Mouse (Mus musculus): ENCODE data around the gene Kif12. TPM values are rescaled to one million over a fixed set of nuclear protein-coding genes. Genes with fewer than 3 reads are reported as not detected.
A peak's percentile ranks its signal among the peaks of the same experiment; 100 is the strongest.

The Kif12 gene
- not detected in 2 replicates for polyA plus RNA-seq (2012; rRNA removed)

DNA sequence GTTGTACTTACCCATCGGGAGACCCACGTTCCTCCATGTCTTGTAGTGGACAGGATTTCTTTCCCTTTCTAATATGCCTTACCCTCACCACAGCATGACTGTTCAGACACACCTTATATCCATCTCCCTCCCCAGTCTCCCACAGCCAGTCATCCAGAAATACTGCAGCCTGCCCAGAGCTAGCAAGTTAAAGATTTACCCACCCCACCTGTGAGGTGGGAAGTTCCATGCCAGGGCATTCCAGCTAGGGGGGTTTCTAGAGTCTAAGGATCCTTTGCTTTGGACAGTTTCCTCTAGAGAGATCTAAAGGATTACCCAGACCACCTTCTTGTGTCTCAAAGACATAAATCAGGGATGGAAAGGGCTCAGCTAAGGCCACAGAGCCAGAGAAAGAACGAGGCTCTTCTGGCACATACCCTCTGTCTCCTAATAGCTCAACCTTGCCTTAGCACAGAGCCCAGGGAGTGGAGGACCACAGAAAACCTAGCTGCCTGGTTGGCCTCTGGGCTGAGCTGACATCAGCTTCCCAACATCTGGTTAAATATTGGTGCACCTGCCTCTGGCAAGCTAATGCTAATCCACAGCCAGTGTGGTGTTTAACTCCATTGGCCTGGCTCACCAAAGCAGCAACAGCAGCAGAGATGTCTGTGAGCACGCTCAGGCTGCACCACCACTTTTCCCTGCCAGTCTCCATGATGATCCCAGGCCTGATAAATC is at the start of gene Kif12:
TSS of gene Kif12 (minus strand) at position 163 of the 717 bp plus-strand sequence.
- no peak for DNase-seq (ENCODE audit: extremely low spot score in 1 of 2, low spot score in 1 of 2)

DNA sequence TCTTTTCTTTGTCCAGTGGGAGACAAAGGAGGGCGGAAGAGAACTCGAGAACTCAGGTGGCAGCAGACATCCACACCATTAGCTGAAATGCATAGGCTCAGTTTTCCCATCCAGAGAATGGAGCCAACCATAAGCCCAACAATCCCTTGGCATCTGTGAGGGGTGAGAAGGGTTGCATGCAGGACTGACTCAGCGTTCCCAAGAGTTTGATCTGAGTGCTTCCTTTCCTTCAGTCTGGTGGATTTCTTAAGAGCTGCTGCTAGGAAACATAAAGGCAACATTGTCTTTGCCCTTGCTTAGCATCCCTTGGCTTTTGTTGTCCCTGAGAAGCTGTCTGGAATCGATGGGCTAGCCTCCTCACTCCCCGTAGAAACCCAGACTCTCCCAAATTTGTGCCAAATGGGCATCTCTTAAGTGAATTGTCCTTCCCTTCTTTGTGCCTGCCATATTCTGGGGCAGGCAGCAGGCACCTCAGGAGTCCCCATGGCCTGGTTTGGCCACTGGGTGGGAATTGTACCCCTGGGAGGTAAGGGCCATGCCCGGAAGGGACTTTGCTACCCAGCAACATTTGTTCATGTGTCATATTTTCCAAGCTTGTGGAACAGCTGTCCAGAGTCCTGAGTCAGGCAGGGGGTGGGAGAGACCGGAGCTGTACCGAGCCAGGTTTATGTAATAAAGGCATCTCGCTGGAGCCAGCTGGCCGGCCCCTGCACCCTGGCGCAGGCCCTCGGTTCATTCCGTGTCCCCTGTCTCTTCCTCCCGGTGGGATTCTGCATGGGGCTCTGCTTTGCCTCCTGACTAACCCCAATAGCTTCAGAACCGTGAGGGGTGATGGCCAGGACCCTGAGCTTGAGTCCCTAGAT is 49.4 kb upstream of the Kif12 start:
- no peak for DNase-seq (ENCODE audit: extremely low spot score in 1 of 2, low spot score in 1 of 2)

DNA sequence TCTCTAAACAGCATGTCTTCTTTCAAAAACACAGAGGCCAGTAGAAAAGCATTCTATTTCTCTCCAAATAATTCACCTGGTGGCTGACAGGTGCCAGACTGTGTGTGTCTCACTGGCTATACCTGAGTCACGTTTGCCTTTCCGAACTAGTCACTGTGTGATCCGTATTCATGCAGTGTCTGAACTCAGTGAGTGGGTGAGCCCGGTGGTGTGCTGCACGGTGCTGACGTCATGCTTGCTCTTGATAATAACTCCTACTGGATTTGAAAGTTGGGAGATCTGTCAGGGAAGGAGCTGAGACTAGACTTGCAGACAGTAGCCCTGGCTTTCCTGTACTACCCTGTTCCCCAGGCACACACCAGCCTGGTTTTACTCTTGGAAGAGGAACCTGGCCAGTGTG is 47.7 kb upstream of the Kif12 start:
- peak in 1 of 2 experiments; percentile 57 for DNase-seq (ENCODE audit: extremely low spot score in 1 of 2, low spot score in 1 of 2)

DNA sequence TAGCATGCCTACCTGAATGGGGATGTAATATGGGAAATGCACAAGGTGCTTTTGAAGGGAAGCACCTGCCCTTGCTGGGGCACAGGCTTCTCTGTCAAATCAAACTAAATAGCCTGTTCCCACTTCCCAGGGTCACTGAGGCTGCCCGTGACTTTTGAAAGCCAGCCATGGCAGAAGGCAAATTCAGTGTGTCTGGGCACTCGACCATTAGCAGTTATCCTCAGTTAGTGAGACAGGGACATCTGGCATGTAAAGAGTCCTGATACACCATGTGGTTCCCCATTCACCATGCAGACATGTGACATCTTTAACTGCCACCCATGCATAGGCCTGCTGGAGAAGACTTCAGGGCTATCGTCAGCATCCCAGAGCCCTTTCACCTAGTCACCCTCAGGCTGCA is 47.1 kb upstream of the Kif12 start:
- DNase-seq (ENCODE audit: extremely low spot score in 1 of 2, low spot score in 1 of 2) = no peak

DNA sequence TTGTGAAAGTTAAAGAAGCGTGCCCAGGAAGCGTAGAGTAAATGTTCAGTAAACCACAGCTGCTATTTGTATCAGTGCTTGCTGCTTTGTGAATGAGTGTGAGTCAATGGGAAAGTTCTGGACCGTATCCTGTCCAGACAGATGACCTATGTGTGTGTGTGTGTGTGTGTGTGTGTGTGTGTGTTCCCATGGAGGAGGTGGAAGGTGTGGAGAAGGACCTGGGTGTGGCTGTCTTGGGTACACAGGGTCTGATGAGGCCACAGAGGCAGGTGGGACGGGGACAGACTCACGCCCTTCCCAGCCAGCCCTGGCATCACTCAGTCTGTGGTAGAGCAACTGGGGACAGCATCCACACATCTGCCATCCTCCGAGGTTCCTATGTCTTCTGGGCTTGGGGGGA is 45.6 kb upstream of the Kif12 start:
- no peak for DNase-seq (ENCODE audit: extremely low spot score in 1 of 2, low spot score in 1 of 2)

DNA sequence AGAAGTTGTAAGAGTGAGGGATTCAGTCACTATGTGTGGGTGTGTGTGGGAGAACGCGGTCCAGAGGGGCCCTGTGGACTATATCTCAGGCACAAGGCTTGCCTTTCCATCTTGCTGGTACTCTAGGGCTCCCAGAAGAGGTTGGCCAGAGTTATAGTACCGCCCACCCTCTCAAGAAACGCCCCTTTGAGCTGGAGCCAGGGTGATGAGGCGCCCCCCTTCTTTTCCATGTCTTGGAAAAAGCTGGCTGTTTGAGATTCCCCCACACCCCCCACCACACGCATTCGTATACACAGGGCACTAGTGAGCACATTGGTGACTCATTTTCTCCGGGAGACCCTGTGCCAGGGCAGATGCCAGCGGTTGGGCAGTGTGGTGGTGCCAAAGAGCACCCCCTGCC is 44.6 kb upstream of the Kif12 start:
- no peak for DNase-seq (ENCODE audit: extremely low spot score in 1 of 2, low spot score in 1 of 2)

DNA sequence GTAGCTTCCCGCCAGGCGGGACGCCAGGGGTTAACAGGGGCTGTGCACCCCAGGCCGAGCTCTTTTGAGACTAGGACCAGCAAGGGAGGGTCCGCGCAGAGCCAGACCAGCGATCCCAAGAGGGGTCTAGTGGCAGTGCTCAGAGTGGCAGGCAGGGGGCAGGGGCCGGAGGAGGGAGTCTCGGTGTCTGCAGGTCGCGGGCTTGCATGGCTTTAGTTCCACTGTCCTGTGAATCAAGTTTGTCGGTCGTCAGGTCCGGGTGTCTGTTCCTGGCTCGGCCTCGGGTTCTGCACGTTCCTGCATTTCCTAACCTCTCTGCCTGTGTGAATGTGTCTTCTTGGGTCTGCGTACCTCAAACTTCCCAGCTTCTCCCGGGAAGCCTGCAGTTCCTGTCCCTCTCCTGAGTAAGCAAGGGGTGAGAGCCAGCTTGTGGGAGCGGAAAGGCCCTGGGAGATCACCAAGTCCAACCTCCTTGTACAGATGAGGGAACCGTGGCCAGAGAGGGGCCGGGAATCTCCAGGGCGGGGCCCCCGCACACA is 44.1 kb upstream of the Kif12 start:
- no peak for DNase-seq (ENCODE audit: extremely low spot score in 1 of 2, low spot score in 1 of 2)

DNA sequence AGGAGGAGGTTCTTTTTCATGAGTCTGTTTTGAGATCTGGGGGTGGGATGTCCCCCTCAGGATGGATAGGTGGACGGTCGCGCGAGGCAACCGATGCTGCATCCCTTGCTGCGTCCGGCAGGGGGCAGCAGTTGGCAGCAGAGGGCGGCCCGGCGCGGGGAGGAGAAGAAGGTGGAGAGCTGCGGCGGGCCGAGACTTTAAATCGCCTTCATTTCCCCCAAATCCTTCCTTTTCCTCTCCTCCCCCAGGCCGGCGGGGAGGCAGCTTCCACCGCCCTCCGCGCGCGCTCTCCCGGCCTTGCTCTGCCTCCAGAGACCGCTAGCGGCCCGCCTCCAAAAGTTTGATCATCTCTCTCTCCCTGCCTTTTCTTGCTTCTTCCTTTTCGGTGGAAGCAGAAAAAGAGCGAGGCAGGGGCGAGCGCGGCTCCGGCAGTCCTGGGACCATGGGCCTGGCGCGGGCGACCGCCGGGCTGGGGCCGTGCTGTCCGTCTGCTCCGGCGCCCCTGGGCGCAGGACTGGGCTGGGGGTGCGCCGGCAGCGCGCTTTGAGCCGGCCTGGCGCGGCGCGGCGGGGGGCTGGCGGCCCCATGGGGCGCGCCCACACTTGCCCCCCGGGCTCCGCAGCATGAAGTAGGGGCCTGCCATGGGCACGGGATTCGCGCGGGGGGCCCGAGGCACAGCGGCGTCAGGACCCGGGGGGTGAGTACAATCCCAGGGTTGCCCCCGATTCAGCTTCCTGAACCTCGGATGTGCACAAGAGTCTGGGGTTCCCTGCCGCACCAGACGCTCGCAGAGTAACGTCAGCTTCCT is 43.5 kb upstream of the Kif12 start:
- DNase-seq (ENCODE audit: extremely low spot score in 1 of 2, low spot score in 1 of 2) = peak in 1 of 2 experiments; percentile 76

DNA sequence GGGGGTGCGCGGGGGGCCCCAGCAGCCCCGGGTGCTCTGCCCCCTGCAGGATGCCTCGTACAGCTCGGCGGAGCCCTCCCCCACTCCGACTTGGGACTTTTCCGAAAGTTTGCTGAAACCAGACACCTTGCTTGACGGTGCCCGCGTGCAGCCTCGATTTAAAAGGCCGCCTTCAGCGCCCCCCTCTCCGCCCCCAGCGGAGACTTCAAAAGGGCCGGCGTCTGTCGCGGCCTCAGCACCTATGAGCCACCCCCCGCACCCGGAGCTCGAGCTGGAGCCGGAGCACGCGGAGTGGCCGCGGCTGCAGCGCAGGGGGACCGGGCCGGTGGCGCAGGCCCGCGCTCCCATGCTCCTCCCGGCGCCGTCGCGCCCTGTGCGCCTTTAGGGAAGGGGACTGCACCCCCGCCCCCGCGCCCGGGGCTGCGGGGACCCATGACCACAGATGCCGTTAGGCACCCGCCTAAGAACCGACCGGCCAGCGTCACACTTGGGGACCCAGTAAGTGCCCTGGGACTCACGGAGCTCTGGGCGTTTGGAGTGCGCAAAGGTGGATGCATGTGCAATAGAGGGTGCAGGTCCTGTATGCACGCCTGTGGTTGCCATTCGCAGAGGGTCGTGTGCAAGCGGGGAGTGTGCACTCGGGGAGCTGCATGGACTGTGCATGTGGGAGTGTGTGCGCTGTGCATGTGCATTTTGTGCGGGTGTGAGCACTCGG is 42.1 kb upstream of the Kif12 start, which contains the start of gene Col27a1:
TSS of gene Col27a1 (plus strand) at position 98 of the 715 bp plus-strand sequence.
- no peak for DNase-seq (ENCODE audit: extremely low spot score in 1 of 2, low spot score in 1 of 2)

DNA sequence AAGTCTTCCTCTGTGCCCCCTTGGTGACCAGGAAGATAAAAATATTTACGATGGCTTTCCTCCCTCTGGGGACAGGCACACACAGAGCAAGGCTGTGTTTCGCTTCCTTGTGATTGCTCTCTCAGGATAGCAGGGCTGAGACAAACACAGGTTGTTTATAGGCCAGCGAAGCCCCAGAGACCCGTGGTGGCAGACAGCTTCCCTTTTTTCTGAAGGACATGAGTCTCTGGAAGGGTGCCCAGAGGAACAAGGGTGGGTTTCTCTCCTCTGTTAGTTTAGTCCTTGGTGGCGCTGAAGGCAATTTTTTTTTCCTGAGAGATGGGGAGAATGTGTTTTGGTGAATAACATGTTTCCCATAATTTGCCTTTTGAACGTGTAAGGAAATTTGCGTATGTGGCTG is 33.7 kb upstream of the Kif12 start:
- peak in 1 of 2 experiments; percentile 46 for DNase-seq (ENCODE audit: extremely low spot score in 1 of 2, low spot score in 1 of 2)

DNA sequence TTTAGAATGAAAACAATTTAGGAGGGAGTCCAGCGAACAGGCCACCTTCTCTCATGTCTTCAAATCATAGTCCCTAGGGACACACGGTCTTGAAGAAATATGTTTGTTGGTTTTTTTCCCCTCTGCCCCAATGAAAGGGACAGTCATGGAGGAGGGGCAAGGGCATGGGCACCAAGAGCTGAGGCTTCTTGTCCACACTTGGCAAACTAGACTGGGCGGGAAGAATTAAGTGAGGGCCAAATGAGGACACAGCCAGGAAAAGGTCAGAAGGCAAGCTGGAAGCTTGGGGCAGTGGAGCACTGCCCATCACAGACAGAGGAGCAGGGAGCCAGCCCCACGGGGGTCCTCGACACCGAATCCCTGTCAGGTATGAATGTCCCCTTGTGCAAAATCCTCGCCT is 31.9 kb upstream of the Kif12 start:
- DNase-seq (ENCODE audit: extremely low spot score in 1 of 2, low spot score in 1 of 2) = no peak

DNA sequence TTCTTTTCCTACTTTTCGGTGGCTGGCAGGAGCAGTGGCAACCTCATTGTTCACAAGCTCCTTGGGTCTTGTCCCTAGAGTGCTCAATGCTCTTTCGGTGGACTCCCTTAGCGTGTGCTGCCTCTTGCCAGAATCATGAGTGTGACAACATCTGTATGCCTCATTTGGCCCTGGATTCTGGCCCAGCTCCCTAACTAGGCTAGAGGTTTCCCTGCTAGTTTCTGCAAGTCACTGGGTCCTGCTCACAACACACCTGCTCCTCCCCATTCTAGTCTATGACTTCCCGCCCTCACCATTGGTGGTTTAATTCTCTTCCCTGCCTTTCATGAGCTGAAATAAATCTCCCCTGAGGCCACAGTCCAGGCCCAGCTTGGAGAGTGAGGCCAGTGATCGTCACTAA is 27.4 kb upstream of the Kif12 start:
- DNase-seq (ENCODE audit: extremely low spot score in 1 of 2, low spot score in 1 of 2) = no peak

DNA sequence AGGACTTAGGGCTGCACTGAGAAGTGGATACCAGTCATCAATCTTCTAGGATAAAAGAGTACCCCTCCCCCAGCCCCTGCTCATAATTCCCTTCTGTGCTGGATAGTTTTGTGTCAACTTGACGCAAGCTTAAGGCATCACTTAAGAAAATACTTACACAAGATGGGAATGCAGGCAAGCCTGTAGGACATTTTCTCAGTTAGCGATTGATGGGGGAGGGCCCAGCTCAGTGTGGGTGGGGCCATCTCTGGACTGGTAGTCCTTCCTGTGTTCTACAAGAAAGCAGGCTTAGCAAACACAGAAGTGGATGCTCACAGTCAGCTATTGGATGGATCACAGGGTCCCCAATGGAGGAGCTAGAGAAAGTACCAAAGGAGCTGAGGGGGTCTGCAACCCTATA is 22.4 kb upstream of the Kif12 start:
- DNase-seq (ENCODE audit: extremely low spot score in 1 of 2, low spot score in 1 of 2) = no peak

DNA sequence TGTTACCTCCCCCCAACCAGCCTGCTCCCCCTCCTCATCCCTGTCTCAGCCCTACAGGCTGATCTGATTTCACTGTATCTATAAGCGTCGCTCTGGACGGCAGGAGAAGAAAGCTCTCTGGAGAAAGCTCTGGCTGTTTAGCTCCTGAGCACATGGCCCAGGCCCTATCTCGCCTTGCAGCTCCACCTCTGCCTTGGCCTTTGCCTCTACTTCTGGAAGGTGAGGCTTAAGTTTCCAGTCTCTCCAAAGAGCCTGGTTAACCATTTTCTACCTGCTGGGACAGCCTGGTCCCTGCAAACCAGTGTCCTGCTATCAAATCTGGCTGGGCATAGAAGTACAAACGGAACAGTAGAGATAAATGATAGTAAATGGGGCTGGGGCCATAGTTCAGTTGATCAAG is 19.7 kb upstream of the Kif12 start:
- no peak for DNase-seq (ENCODE audit: extremely low spot score in 1 of 2, low spot score in 1 of 2)

DNA sequence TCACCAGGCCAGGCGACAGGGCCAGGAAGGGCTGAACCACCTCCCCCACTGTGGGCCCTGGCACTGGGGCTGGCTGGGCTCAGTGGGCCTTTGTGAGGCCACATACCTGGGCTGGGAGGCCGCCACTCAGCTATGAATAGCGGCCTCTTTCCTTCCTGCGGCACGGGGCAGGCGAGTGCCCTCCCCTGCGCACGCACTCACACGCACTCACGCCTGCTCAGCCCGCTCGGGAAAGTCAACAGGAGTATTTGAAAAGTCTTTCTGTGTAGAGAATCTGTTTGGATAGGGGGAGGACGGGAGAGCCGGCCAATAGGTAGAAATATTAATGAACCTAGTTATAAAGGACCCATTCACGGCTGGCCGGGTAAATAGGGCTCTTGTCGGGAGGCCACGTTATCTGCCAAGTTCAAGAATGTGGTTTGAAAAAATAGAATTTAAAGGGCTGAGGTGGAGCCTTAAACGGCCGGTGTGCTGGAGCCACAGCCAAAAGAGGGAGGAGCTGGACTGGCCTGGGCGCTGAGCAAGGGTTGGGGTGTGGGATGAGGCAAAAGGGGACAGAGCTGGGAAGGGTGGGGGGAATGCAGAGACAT is 14.4 kb upstream of the Kif12 start:
- peak in 1 of 2 experiments; percentile 10 for DNase-seq (ENCODE audit: extremely low spot score in 1 of 2, low spot score in 1 of 2)

DNA sequence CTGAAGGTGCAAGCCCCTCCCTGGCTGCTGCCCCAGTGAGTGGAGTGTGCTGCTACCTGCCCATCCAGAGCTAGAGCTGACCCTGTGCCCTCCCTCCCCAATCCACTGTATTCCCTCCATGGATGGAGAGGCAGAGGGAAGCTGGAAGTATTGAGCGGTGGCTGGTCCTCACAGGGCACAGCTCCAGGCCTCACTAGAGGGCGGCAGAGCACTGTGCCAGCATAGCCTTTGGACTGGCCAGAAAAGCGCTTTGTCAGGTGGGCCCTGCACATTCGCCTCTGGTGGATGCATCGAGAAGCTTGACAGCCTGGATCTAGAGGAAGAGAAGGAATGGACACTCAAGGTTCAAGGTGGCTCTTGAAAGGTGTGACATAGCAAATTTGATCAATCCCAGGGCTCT is 9.6 kb upstream of the Kif12 start:
- peak; percentile 28 to 80 for DNase-seq (ENCODE audit: extremely low spot score in 1 of 2, low spot score in 1 of 2)

DNA sequence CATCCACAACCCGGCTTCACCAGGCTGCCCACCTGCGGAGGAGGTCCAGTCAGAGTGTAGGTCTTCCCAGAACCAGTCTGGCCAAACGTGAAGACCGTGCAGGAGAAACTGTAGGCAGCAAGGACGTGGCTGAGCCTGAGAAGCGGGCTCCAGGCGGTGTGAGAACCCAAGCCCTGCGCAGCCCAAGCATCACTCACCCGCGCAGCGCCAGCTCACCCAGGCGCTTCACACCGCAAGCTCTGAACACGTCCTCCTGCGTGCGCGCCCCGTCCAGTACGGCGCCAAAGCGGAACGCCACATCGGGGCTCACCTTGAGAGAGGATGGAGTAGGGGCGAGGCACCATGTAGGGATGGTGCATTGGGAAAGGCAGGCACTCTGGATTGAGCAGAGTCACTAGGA is 809 bp downstream of the Kif12 start:
- no peak for DNase-seq (ENCODE audit: extremely low spot score in 1 of 2, low spot score in 1 of 2)

DNA sequence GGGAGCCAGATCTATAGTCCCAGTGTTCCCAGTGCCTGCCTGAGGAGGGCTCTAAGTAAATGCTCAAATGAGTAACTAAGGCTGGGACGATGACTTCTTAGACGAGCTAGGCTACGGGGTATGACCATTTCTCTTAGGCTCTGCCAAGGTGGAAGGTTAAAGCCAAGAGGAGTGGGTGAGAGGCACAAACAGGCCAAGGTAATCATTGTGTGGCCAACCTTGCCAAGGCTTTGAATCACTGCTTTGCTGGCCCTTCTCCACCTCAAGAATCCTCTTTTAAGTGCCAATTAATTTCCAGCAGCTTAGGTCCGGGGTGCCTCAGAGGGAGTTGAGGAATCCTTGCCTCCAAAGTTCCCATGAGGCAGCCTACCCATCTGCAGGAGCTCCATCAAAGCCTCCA is 1.9 kb downstream of the Kif12 start:
- DNase-seq (ENCODE audit: extremely low spot score in 1 of 2, low spot score in 1 of 2) = no peak

DNA sequence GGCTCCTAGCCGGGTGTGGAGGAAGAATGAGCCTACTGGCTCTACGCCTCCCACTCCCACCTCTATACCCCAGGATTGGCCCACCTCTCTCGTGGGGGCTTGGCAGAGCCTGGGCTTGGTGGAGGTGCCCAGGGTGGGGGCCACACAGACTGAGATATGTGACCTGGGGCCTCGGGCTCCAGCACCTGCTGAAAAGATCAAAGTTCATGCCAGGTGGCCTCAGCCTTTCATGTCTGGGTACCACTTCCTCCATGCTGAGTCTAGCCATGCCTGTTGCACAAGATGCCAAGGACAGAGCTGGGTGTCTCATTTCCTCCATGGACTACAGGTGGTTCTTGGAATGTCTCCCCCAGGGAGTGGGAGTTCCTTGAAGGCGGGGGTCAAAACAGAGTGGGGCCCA is 5.6 kb downstream of the Kif12 start:
- DNase-seq (ENCODE audit: extremely low spot score in 1 of 2, low spot score in 1 of 2) = no peak

DNA sequence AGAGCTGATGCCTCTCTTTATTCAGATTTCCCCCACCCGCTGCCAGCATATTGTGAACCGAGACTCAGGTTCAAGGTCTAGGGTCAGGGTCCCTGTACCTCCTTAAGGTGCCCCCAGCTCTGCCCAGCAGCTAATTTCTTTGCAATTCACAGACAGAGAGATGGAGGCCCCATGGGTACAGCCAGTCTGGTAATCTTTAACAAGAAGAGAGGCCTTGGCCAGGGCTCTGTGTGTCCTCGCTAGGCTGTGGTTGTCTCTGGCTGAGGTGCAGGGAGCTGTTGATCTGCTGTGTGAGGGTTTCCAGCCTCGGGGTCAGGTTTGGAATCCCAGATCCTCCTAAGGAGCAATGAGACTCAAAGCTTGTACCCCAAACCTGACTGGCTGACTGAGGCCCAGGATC is 6.3 kb downstream of the Kif12 start:
- no peak for DNase-seq (ENCODE audit: extremely low spot score in 1 of 2, low spot score in 1 of 2)
